Comparison of ENCODE assay signal across 20 mouse cellular contexts in genomic region chr14:72845621-72846440, GRCm38 (mm10).
DNase-seq lines count a peak whose midpoint lies in the region; ATAC-seq lines count a peak whose summit lies in the region.
"Had no signal": no experiment of that assay in that cellular context is flagged by ENCODE, and none has a peak within 500 bp of the region (broad histone marks: within the 10 kb centered on the region; RNA-seq: fewer than 3 reads in every experiment).

No protein-coding gene starts in this region.

- WGBS in forebrain, embryonic 12.5 days = 73% methylated on average over 5 of the region's 5 CpGs
- 81% methylated on average over 5 of the region's 5 CpGs for WGBS in forebrain, embryonic 10.5 days
- WGBS in neural tube, embryonic 12.5 days = 77% methylated on average over 5 of the region's 5 CpGs
- 47% methylated on average over 5 of the region's 5 CpGs for WGBS in hindbrain, embryonic 14.5 days
- 65% methylated on average over 5 of the region's 5 CpGs for WGBS in neural tube, embryonic 14.5 days

- no peak overlapping the region for H3K9ac ChIP-seq in forebrain, embryonic 12.5 days
- H3K9ac ChIP-seq in neural tube, embryonic 12.5 days = no peak overlapping the region
- H3K9ac ChIP-seq in hindbrain, embryonic 14.5 days = no peak overlapping the region
- no peak overlapping the region for H3K9ac ChIP-seq in neural tube, embryonic 14.5 days (replicated peaks; ENCODE audit: low read depth, low read length)
- H3K9ac ChIP-seq: limb, embryonic 13.5 days; liver, postnatal 0 days; stomach, embryonic 15.5 days had no signal

- H3K4me3 ChIP-seq in forebrain, embryonic 12.5 days (replicated peaks) = no peak overlapping the region
- no peak overlapping the region for H3K4me3 ChIP-seq in forebrain, embryonic 10.5 days
- no peak overlapping the region for H3K4me3 ChIP-seq in neural tube, embryonic 12.5 days
- no peak overlapping the region for H3K4me3 ChIP-seq in hindbrain, embryonic 14.5 days (replicated peaks; ENCODE audit: low read length)
- no peak overlapping the region for H3K4me3 ChIP-seq in neural tube, embryonic 14.5 days (ENCODE audit: low read depth, low read length)
- H3K4me3 ChIP-seq: limb, embryonic 13.5 days; stomach, embryonic 15.5 days had no signal

- peaks cover 9% of the 10 kb centered on the region; the same call in 1 of the 2 replicates for H3K4me1 ChIP-seq in forebrain, embryonic 12.5 days
- peaks cover 7% of the 10 kb centered on the region; the same call in 1 of the 2 replicates for H3K4me1 ChIP-seq in forebrain, embryonic 10.5 days
- no peaks in the 10 kb centered on the region for H3K4me1 ChIP-seq in neural tube, embryonic 12.5 days
- H3K4me1 ChIP-seq in hindbrain, embryonic 14.5 days (replicated peaks; ENCODE audit: control insufficient read depth, insufficient read depth, low read length) = peaks cover 12% of the 10 kb centered on the region
- peaks cover 3% of the 10 kb centered on the region; the same call in 1 of the 2 replicates for H3K4me1 ChIP-seq in neural tube, embryonic 14.5 days (ENCODE audit: control insufficient read depth, insufficient read depth, low read length)
- H3K4me1 ChIP-seq: limb, embryonic 13.5 days had no signal

- ATAC-seq in forebrain, embryonic 12.5 days (ENCODE audit: low FRiP score) = peak; percentile 51; the same call in 1 of the 2 replicates
- peak; percentile 57; the same call in 1 of the 2 replicates for ATAC-seq in neural tube, embryonic 12.5 days (ENCODE audit: low FRiP score, low read depth)
- ATAC-seq in hindbrain, embryonic 14.5 days (ENCODE audit: low FRiP score) = peak; percentile 54; the same call in 1 of the 2 replicates
- peak; percentile 49; the same call in 1 of the 2 replicates for ATAC-seq in neural tube, embryonic 14.5 days (ENCODE audit: low read depth)
- ATAC-seq: activated CD4-positive, CD25-positive, alpha-beta regulatory T cell, adult 4 months; intestine, postnatal 0 days; liver, postnatal 0 days had no signal

- no peaks in the 10 kb centered on the region for H3K36me3 ChIP-seq in forebrain, embryonic 12.5 days (replicated peaks)
- H3K36me3 ChIP-seq in forebrain, embryonic 10.5 days (replicated peaks) = no peaks in the 10 kb centered on the region
- no peaks in the 10 kb centered on the region for H3K36me3 ChIP-seq in neural tube, embryonic 12.5 days
- no peaks in the 10 kb centered on the region for H3K36me3 ChIP-seq in hindbrain, embryonic 14.5 days (replicated peaks; ENCODE audit: control insufficient read depth, insufficient read depth)
- H3K36me3 ChIP-seq in neural tube, embryonic 14.5 days (ENCODE audit: control insufficient read depth, insufficient read depth, low read length) = no peaks in the 10 kb centered on the region
- H3K36me3 ChIP-seq: limb, embryonic 13.5 days; stomach, embryonic 15.5 days had no signal

- no peak for DNase-seq in forebrain, embryonic 10.5 days (ENCODE audit: extremely low spot score, low spot score)
- DNase-seq in neural tube, embryonic 10.5 days (ENCODE audit: extremely low spot score, low spot score) = no peak
- no peak for DNase-seq in hindbrain, embryonic 14.5 days (ENCODE audit: low spot score)
- no peak for DNase-seq in embryo, embryonic 11 days
- no peak for DNase-seq in layer of hippocampus, postnatal 14 days (ENCODE audit: low spot score in 2 of 2)
- DNase-seq: cerebellum, adult 18-20 months; heart, postnatal 14 days; kidney, postnatal 25 days; layer of hippocampus, postnatal 36 days; liver, postnatal 0 days; lung, postnatal 36 days; right cerebral cortex, postnatal 4 days; thymus, postnatal 14 days had no signal

- H3K27ac ChIP-seq in forebrain, embryonic 12.5 days = no peak overlapping the region
- H3K27ac ChIP-seq in forebrain, embryonic 10.5 days = no peak overlapping the region
- no peak overlapping the region for H3K27ac ChIP-seq in neural tube, embryonic 12.5 days
- H3K27ac ChIP-seq in hindbrain, embryonic 14.5 days = 0 out of 2 replicates have a peak overlapping the region, but pooled peaks have one; percentile 45
- H3K27ac ChIP-seq in neural tube, embryonic 14.5 days (ENCODE audit: low read depth, low read length) = no peak overlapping the region
- H3K27ac ChIP-seq: limb, embryonic 13.5 days; stomach, embryonic 15.5 days had no signal

- no peaks in the 10 kb centered on the region for H3K9me3 ChIP-seq in forebrain, embryonic 12.5 days
- no peaks in the 10 kb centered on the region for H3K9me3 ChIP-seq in forebrain, embryonic 10.5 days
- no peaks in the 10 kb centered on the region for H3K9me3 ChIP-seq in neural tube, embryonic 12.5 days
- no peaks in the 10 kb centered on the region for H3K9me3 ChIP-seq in hindbrain, embryonic 14.5 days (ENCODE audit: control insufficient read depth, low read length)
- H3K9me3 ChIP-seq in neural tube, embryonic 14.5 days (ENCODE audit: control insufficient read depth, low read length) = no peaks in the 10 kb centered on the region
- H3K9me3 ChIP-seq: limb, embryonic 13.5 days; stomach, embryonic 15.5 days had no signal

- H3K27me3 ChIP-seq in forebrain, embryonic 12.5 days = no peaks in the 10 kb centered on the region
- H3K27me3 ChIP-seq in forebrain, embryonic 10.5 days (ENCODE audit: poor library complexity, severe bottlenecking) = no peaks in the 10 kb centered on the region
- H3K27me3 ChIP-seq in neural tube, embryonic 12.5 days (replicated peaks) = no peaks in the 10 kb centered on the region
- no peaks in the 10 kb centered on the region for H3K27me3 ChIP-seq in hindbrain, embryonic 14.5 days (ENCODE audit: control insufficient read depth, insufficient read depth, low read length)
- no peaks in the 10 kb centered on the region for H3K27me3 ChIP-seq in neural tube, embryonic 14.5 days (ENCODE audit: control insufficient read depth, insufficient read depth, low read length)
- H3K27me3 ChIP-seq: limb, embryonic 13.5 days; stomach, embryonic 15.5 days had no signal

- no peak overlapping the region for H3K4me2 ChIP-seq in forebrain, embryonic 12.5 days
- H3K4me2 ChIP-seq in neural tube, embryonic 12.5 days (replicated peaks) = no peak overlapping the region
- H3K4me2 ChIP-seq in hindbrain, embryonic 14.5 days (replicated peaks) = no peak overlapping the region
- H3K4me2 ChIP-seq in neural tube, embryonic 14.5 days (ENCODE audit: low read depth, low read length) = no peak overlapping the region
- H3K4me2 ChIP-seq: limb, embryonic 13.5 days; stomach, embryonic 15.5 days had no signal
